Mouse (Mus musculus): ENCODE results near the gene Usp39.

The Usp39 gene

GRCm38 (mm10) chr6:72345074-72345567, at the start of gene Usp39:
Gene Usp39, minus strand, starts transcription at chr6:72345184.
- peak; percentile 89 for DNase-seq (ENCODE audit: low spot score)

GRCm38 (mm10) chr6:72392341-72392740, 47.4 kb upstream of the Usp39 start:
- no peak for DNase-seq (ENCODE audit: low spot score)

- peak; percentile 93 for DNase-seq (ENCODE audit: low spot score)
Observed at GRCm38 (mm10) chr6:72390795-72391521, 46.0 kb upstream of the Usp39 start.

GRCm38 (mm10) chr6:72389941-72390771, 45.2 kb upstream of the Usp39 start, which contains the start of gene Vamp8:
Gene Vamp8, minus strand, starts transcription at chr6:72390703.
- peak; percentile 91 for DNase-seq (ENCODE audit: low spot score)

DNA sequence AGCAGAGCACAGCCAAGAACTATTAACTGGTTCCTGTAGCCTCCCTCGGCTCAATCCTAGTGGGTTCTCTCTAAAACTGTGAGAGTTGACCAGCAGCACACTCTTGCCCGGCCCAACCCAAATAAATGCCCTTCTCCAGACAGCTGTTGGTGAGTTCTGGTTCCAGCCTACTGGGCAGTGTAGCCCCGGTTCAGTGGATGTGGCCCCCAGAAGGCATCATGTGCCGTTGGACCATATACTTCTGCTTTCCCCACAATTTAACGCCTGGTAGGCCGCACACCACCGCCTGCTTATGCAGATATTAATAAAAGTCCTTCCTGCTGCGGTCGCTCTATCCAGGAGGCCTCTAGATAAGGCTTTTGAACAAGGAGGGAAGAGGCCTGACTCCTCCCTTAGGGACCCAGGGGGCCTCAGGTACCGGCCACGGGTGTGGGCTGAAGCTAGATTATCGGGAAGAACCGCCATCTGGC, 44.5 kb upstream of the Usp39 start:
- DNase-seq (ENCODE audit: low spot score), result peak; percentile 74

GRCm38 (mm10) chr6:72388791-72389329, 43.9 kb upstream of the Usp39 start:
- no peak for DNase-seq (ENCODE audit: low spot score)

DNA sequence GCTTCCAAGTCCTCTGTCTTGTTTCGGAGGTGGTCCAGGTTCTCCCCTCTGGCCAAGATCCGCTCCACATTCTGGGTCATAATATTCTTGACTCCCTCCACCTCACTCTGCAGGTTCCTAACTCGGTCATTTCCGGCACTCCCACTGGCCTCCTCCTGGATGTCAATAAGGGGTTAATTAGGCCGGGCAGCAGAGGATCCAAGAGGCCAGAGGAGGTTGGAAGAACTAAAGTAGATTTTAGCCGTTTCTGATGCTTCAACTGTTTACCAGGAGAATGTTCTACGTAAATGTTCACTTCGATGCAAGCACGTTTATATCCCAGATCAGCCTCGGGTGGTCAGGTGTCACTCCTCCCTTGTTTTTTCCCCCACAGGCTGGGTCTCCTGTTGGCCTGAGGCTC, 43.3 kb upstream of the Usp39 start:
- no peak for DNase-seq (ENCODE audit: low spot score)

- no peak for DNase-seq (ENCODE audit: low spot score)
Observed at GRCm38 (mm10) chr6:72387816-72388215, 42.8 kb upstream of the Usp39 start.

DNA sequence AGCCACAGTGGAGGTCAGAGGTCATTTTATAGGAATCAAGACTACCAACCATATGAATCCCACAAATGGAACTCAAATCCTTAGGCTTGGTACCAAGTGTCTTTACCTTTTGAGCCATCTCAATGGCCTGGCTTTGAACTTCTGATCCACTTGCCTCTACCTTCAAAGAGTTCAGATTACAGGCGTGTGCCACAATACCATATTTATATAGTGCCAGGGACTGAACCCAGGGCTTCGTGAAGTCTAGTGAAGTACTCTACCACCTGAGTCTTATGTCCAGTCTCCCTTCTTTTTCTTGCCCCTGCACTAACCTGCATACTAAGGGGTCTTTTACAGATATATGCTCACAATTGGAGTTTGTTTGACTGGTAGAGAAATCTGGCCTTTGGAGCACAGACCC, 41.6 kb upstream of the Usp39 start:
- DNase-seq (ENCODE audit: low spot score), result no peak

DNA sequence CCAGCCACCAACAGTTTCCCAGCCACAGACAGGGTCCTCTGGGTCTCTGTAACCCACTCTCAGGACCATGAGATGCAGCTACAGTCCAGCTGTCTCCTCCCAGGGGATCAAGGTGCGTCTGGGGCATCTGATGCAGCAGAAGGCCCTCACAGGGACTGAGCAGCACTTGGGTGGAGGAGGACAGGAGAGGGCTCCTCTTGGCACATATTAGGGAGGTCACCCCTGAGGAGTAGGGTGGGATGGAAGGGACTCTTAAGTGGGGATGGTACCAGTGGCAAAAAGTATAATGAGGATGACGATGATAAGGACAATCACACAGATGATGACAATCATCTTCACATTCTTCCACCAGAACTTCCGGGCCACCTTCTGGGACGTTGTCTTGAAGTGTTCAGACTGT, 40.3 kb upstream of the Usp39 start:
- DNase-seq (ENCODE audit: low spot score), result no peak

DNA sequence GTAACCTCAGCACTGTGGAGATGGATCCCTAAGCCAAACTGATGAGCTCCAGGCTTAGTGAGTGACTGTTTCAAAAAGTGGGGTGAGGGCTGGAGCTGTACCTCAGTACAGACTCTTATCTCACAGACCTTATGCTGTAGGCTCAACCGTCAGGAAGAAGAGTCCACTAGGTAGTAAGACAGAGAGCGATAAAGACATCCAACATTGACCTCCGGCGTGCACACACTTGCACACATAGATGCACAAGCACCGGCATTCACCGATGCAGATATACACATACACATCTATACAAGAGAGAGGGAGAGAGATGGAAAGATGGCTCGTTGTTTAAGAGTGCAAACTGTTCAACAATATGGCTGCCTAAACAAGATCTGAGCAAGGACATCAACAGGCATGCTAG, 39.0 kb upstream of the Usp39 start:
- no peak for DNase-seq (ENCODE audit: low spot score)

DNA sequence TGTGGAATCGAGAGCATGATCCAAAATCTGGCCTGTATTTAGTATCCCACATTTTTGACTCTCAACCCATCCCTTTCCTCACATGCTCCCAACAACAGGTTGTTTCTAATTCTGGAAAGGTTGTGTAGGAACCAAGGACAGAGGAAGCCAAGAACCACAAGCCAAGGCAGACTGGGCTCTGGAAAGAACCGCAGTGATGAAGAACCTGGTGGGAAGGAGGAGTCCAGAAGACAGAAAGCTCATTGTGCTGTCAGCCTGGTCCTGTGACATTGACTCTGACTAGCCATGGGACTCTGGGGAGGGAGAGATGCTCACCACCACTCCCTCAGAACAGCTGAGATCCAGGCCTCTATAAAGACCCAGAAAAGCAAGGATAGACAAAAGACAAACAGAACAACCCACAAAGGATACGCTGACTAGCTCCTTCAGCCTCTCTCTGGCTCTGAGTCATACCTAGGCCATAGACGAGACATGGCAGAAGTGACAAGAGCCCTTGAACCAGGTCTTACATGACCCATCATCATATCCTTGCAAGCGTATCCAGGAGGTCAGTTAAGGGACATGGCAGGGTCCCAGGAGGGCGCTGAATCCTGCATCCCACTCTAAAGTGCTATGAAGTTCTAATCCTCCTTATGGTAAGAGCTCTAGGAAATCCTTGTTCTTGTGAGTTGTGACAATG, 38.3 kb upstream of the Usp39 start:
- no peak for DNase-seq (ENCODE audit: low spot score)

DNA sequence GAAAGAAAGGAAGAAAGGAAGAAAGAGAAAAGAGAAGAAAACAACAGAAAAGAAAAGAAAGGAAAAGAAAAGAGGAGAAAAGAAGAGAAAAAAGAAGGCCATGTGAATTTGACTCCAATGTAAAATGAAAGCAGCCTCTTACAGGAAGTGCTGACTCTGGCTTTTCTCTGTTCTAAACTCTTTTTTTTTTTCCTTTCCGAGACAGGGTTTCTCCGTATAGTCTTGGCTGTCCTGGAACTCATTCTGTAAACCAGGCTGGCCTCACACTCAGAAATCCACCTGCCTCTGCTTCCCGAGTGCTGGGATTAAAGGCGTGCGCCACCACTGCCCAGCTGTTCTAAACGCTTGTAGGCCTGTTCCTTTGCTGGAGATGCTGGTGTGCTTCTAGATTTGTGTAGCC, 37.5 kb upstream of the Usp39 start:
- no peak for DNase-seq (ENCODE audit: low spot score)

DNA sequence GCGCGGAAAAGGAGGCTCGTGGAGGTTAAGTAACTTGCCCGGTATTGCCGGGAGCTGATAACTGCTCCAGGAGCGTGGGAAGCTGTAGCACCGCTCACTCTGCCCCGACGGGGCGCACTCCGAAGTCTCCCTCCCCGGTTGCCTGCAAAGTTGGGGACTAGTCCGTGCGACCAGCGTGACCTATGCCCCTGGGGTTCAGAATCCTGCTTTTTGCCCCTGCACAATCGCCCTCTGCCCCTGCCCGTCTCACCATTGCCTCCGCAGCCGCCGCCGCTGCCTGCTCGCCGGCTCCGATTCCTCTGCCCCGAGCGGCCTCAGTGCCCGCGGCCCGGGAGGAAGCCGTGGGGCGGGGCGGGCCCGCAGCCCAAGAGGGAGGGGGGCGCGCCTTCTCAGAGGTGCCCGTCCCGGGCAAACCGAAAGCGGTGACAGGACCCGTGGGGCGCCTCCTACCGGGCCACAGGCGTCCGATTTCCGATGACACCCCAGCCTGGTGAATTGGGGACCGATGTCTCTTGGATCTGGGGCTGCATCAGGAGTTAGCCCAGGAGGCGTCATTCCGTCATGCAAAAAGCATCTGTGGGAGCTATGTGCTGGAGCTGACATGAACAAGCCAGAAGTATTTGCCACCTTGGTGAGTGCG, 35.3 kb upstream of the Usp39 start, which contains the start of gene Vamp5:
Vamp5 (minus strand) TSS at position 338 of the 640 bp plus-strand sequence.
- DNase-seq (ENCODE audit: low spot score), result peak; percentile 51

- DNase-seq (ENCODE audit: low spot score), result no peak
Observed at GRCm38 (mm10) chr6:72379377-72380130, 34.6 kb upstream of the Usp39 start.

DNA sequence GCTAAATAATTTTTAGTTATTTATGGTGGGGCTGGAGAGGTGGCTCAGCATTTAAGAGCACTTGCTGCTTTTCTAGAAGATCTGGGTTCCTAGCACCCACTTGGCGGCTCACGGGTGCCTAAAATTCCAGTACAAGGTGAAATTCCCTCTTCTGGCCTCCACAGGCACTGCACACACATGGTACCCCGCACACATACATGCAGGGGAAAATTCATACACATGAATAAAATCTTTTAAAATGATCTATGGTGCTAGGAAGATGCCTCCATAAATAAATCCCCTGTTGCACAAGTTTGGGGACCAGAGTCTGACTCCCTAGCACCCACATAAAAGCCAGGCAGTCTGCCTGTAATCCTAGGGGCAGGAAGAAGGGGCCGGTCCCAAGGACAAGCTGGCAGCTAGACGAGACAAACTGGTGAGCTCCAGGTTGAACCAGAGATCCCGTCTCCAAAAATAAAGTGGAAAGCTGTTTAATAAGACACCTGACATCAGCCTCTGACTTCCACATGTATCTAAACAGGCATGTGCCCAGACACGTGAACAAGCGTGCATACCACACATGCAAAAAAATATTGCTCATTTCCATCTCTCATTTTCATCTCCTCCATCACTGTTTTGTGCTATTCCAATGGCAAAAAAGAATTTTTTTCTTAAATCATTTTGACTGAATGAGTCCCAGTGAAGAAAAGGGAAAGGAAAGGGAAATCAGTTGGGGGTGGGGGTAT, 33.7 kb upstream of the Usp39 start:
- no peak for DNase-seq (ENCODE audit: low spot score)

DNA sequence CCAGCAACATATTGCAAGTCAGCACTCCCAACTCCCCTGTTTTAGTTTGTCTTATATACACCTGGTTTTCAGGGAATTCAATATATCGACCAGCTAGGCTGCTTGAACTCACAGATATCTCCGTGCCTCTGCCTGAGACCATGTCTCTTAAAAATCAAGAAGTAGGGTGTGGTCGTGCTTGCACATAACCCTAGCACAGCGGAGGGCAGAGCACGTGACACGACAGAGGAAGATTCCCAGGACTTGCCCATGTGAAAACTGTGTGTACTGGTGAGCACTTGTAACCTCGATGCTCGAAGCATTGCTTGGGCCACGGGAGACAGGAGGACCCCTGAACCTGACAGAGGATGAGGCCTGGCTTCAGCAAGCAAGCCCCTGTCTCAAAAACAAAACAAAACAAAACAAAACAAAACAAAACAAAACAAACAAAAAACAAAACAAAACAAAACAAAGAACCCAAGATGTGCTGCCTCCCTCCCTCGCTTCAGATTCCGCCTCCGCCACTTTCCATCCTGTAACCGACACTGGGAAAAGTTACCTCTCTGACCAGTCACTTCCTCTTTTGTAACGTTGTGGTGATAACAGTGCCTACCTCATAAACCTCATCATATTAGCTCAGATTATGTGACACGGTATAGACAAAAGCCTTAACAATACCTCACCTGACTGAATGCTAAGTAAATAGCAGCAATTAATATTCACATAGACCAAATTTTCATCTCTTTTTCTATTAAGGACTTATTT, 30.0 kb upstream of the Usp39 start:
- DNase-seq (ENCODE audit: low spot score), result no peak

GRCm38 (mm10) chr6:72374206-72374605, 29.2 kb upstream of the Usp39 start:
- no peak for DNase-seq (ENCODE audit: low spot score)

DNA sequence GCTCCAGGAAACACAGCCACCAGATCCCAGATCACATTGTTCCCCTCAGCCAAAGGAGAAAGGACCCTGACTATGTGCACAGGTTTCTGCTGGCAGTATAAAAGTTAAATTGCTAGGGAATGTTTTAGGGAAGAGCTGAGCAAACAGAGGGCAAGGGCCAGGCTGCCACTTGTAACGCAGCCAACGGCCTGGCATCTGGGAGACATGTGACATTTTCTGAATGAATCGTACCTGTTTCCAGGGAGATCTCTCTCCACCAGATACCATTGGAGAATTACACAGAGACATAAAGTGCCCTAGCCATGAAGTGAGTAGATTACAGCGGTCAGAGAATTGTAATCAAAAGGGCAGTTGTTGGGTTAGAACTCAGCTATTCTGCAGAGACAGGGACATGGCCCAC, 28.2 kb upstream of the Usp39 start:
- DNase-seq (ENCODE audit: low spot score), result no peak

Measured in yolk sac, embryonic 10.5 days (tissue).